Mouse (Mus musculus): ENCODE results near the gene Fancg.

Fancg gene

GRCm38 (mm10) chr4:43032501-43032900 lies 22.2 kb upstream of the Fancg start:
- no peak for DNase-seq

GRCm38 (mm10) chr4:43031237-43031995 lies 21.1 kb upstream of the Fancg start, which contains the start of gene Stoml2:
TSS of gene Stoml2 (minus strand) at chr4:43031710.
- DNase-seq = peak; percentile 89

GRCm38 (mm10) chr4:43030780-43031230 lies 20.5 kb upstream of the Fancg start:
- DNase-seq = peak; percentile 38

GRCm38 (mm10) chr4:43030352-43030751 lies 20.0 kb upstream of the Fancg start:
- DNase-seq = no peak

GRCm38 (mm10) chr4:43029749-43030148 lies 19.4 kb upstream of the Fancg start:
- no peak for DNase-seq

GRCm38 (mm10) chr4:43029121-43029520 lies 18.8 kb upstream of the Fancg start:
- DNase-seq = no peak

GRCm38 (mm10) chr4:43025084-43025960 lies 15.0 kb upstream of the Fancg start, which contains the start of gene Pigo:
TSS of gene Pigo (minus strand) at chr4:43025819.
- peak; percentile 96 for DNase-seq

- DNase-seq = no peak
These were observed 14.4 kb upstream of the Fancg start for GRCm38 (mm10) chr4:43024673-43025072.

GRCm38 (mm10) chr4:43021341-43021740 lies 11.0 kb upstream of the Fancg start:
- no peak for DNase-seq

- no peak for DNase-seq
These were observed 10.6 kb upstream of the Fancg start for GRCm38 (mm10) chr4:43020876-43021275.

GRCm38 (mm10) chr4:43019641-43020465 lies 9.5 kb upstream of the Fancg start:
- no peak for DNase-seq

- no peak for DNase-seq
These were observed 8.9 kb upstream of the Fancg start for GRCm38 (mm10) chr4:43019176-43019575.

- no peak for DNase-seq
These were observed 7.8 kb upstream of the Fancg start for GRCm38 (mm10) chr4:43018156-43018555.

- no peak for DNase-seq
These were observed 1.8 kb upstream of the Fancg start for GRCm38 (mm10) chr4:43012091-43012490.

- no peak for DNase-seq
These were observed 4.5 kb downstream of the Fancg start for GRCm38 (mm10) chr4:43005765-43006164.

GRCm38 (mm10) chr4:43004951-43005350 lies 5.4 kb downstream of the Fancg start:
- no peak for DNase-seq

- DNase-seq = no peak
These were observed 7.4 kb downstream of the Fancg start for GRCm38 (mm10) chr4:43002756-43003439.

- no peak for DNase-seq
These were observed 9.0 kb downstream of the Fancg start for GRCm38 (mm10) chr4:43001272-43001671.

- peak; percentile 99 for DNase-seq
These were observed 9.9 kb downstream of the Fancg start, which contains the start of gene Vcp for GRCm38 (mm10) chr4:43000141-43000986. TSS of gene Vcp (minus strand) at chr4:43000507.

- DNase-seq = peak; percentile 59
These were observed 10.7 kb downstream of the Fancg start for GRCm38 (mm10) chr4:42999451-43000140.

Measured in right cerebral cortex, postnatal 14 days (tissue).